Mouse (Mus musculus): ENCODE results near the gene Fbxo44.

DNA sequence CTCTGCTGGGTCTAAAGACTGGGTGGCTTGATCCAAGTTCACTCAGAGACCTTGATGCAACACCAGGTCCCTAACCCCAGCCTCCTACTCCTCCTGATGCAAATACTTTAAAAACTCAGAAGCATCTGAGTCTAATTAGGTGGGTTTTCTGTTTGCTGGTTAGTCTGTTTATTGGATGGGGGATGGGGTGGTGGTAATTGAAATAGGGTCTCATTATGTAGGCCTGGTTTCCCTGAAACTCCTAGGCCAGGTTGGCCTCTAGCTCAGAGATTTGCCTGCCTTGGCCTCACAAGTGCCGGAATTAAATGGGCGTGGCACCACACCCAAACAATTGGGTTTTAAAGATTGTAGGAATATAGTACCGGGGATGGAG lies 37.6 kb downstream of the Fbxo44 start:
- no peak for TF ChIP-seq POLR2A (IDR thresholded peaks at IDR 0.05; ENCODE audit: control insufficient read depth, extremely low read depth, insufficient read depth, low read length, poor library complexity)
- TF ChIP-seq CTCF (IDR thresholded peaks at IDR 0.05; ENCODE audit: borderline replicate concordance, control insufficient read depth, extremely low read depth, insufficient read depth, low read length, poor library complexity) = no peak
